Mouse (Mus musculus) heart, embryonic 16.5 days (tissue): ENCODE measurements around the gene Iqcf1. TPM values are rescaled to one million over a fixed set of nuclear protein-coding genes. Genes with fewer than 3 reads are reported as not detected.
"Not testable (repeated sequence)": the region's sequence is repeated elsewhere in the genome, so short reads cannot be mapped to it uniquely, and the experiment has no call there.

Experiments used
- ATAC-seq: fragments of 200-750 bp; cut with Nextera tagmentation; replicated peaks from 2 replicates; pipeline ENCODE4 v1.8.0; 2017; ENCODE audit warnings: moderate number of reproducible peaks; ENCODE audit not compliant: insufficient read depth, low FRiP score; ENCODE audit errors: extremely low read depth
- H3K27ac ChIP-seq: fragments of 300-500 bp; sonication (generic); 2 replicates; pipeline ENCODE4 v1.5.1; 2014; ENCODE audit warnings: mild to moderate bottlenecking, low read length, control low read depth, moderate library complexity
- H3K27me3 ChIP-seq: fragments of 300-500 bp; sonication (generic); 2 replicates; pipeline ENCODE4 v1.6.1; 2014; ENCODE audit warnings: low read length, mixed read lengths; ENCODE audit not compliant: control insufficient read depth, insufficient read depth
- H3K36me3 ChIP-seq: fragments of 300-500 bp; sonication (generic); 2 replicates; pipeline ENCODE4 v1.6.1; 2014; ENCODE audit not compliant: control insufficient read depth, insufficient read depth
- H3K4me1 ChIP-seq: fragments of 300-500 bp; sonication (generic); 2 replicates; pipeline ENCODE4 v1.6.1; 2014; ENCODE audit warnings: low read length, mixed read lengths; ENCODE audit not compliant: control insufficient read depth, insufficient read depth
- H3K4me2 ChIP-seq: fragments of 300-500 bp; sonication (generic); 2 replicates; pipeline ENCODE4 v1.6.1; 2014; ENCODE audit warnings: low read depth, mild to moderate bottlenecking, control low read depth, low read length
- H3K4me3 ChIP-seq: fragments of 300-500 bp; sonication (generic); 2 replicates; pipeline ENCODE4 v1.5.1; 2014; ENCODE audit warnings: mild to moderate bottlenecking, control low read depth, low read length
- H3K9ac ChIP-seq: fragments of 300-500 bp; sonication (generic); 2 replicates; pipeline ENCODE4 v1.6.1; 2014; ENCODE audit warnings: low read length, control low read depth
- H3K9me3 ChIP-seq: fragments of 300-500 bp; sonication (generic); replicated peaks from 2 replicates; pipeline ENCODE4 v1.6.1; 2016; ENCODE audit warnings: low read length; ENCODE audit not compliant: control insufficient read depth
- WGBS: fragments of 180-500 bp; shearing (Covaris S2); extraction: QIAGEN DNeasy Blood & Tissue Kit; methylation state at CpG from one replicate; pipeline ENCODE4 v1.1.7; 2014; 5-methylcytosine and 5-hydroxymethylcytosine counted together
- polyA plus RNA-seq: library from polyadenylated mRNA; unstranded; fragments of >200 nt; fragmentation: Nextera tagmentation; extraction: Ambion mirVana; gene quantifications from 2 replicates; pipeline ENCODE4 v1.2.1, GENCODE M21; 2015

The Iqcf1 gene
- polyA plus RNA-seq, 1 experiment from 2014 or later: not detected

- no peak for ATAC-seq
- no peak overlapping the region for H3K4me2 ChIP-seq
- H3K36me3 ChIP-seq: peaks cover 35% of the 10 kb centered on the region
- H3K4me3 ChIP-seq: no peak overlapping the region
- no peaks in the 10 kb centered on the region; the same call in 1 of the 2 replicates for H3K4me1 ChIP-seq
- H3K9ac ChIP-seq: no peak overlapping the region
- no peak overlapping the region for H3K27ac ChIP-seq
- WGBS: 89% methylated on average over 17 of the region's 17 CpGs
- no peaks in the 10 kb centered on the region for H3K27me3 ChIP-seq
- H3K9me3 ChIP-seq: no peaks in the 10 kb centered on the region
Observed at GRCm38 (mm10) chr9:106483606-106484005, 16.2 kb upstream of the Iqcf1 start.

DNA sequence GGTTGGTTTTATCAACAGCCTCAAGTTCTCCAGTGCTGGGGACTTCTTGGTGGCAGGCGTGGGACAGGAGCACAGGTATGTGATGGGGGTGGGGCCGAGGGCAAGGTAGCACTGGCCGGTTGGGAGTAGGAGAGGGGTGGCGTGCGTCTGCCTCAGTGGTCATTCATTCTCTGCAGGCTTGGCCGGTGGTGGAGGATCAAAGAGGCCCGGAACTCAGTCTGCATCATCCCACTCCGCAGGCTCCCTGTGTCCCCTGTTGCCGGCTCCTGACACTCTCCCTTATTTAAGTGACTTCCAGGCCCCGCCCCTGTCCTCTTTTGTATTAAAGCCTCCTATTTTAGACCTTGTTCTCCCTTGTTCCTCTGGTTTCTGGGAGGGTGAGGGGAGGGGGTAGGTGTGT lies 14.7 kb upstream of the Iqcf1 start:
- Histone ChIP-seq H3K27ac (no peak overlapping the region), H3K4me2 (no peak overlapping the region), H3K36me3 (peaks cover 35% of the 10 kb centered on the region), H3K4me3 (no peak overlapping the region), H3K4me1 (no peaks in the 10 kb centered on the region; the same call in 1 of the 2 replicates), H3K9ac (no peak overlapping the region), H3K9me3 (no peaks in the 10 kb centered on the region), H3K27me3 (no peaks in the 10 kb centered on the region)
- 90% methylated on average over 10 of the region's 10 CpGs for WGBS
- ATAC-seq: no peak

GRCm38 (mm10) chr9:106487602-106488001 lies 12.2 kb upstream of the Iqcf1 start:
- 82% methylated on average over 6 of the region's 6 CpGs for WGBS
- not testable (repeated sequence) for H3K27ac ChIP-seq, H3K9me3 ChIP-seq, H3K9ac ChIP-seq, H3K4me2 ChIP-seq, H3K4me3 ChIP-seq, ATAC-seq, H3K27me3 ChIP-seq, H3K4me1 ChIP-seq
- H3K36me3 ChIP-seq: peaks cover 22% of the 10 kb centered on the region

DNA sequence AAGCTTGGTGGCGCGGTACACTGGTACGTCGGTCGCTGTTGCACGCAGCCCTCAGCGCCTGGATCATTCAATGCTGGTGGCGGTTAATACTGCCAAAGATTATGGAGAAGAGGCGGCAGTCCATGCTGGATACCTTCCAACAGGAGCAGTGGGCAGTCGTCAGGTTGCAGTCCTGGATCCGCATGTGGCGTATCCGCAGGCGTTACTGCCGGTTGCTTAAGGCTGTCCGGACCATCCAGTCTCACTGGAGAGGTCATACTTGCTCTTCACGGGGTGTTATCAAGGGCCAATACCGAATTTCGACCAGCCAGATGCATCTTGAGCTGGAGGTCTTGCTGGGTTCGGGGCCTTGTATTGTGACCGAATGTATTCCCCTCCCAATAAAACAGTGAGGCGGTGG lies 2.1 kb downstream of the Iqcf1 start:
- Histone ChIP-seq H3K4me3 (no peak overlapping the region), H3K36me3 (no peaks in the 10 kb centered on the region), H3K9me3 (no peaks in the 10 kb centered on the region), H3K4me1 (no peaks in the 10 kb centered on the region), H3K4me2 (no peak overlapping the region), H3K27me3 (no peaks in the 10 kb centered on the region), H3K27ac (no peak overlapping the region), H3K9ac (no peak overlapping the region)
- no peak for ATAC-seq
- 82% methylated on average over 22 of the region's 22 CpGs for WGBS

- no peak for ATAC-seq
- H3K4me1 ChIP-seq: no peaks in the 10 kb centered on the region
- H3K36me3 ChIP-seq: no peaks in the 10 kb centered on the region
- H3K4me3 ChIP-seq: no peak overlapping the region
- H3K27me3 ChIP-seq: no peaks in the 10 kb centered on the region
- 71% methylated on average over 6 of the region's 6 CpGs for WGBS
- H3K9ac ChIP-seq: no peak overlapping the region
- no peak overlapping the region for H3K4me2 ChIP-seq
- no peaks in the 10 kb centered on the region for H3K9me3 ChIP-seq
- no peak overlapping the region for H3K27ac ChIP-seq
Observed at GRCm38 (mm10) chr9:106504246-106504645, 4.5 kb downstream of the Iqcf1 start.

GRCm38 (mm10) chr9:106509356-106509755 lies 9.6 kb downstream of the Iqcf1 start:
- Histone ChIP-seq H3K4me1 (peaks cover 10% of the 10 kb centered on the region), H3K9ac (no peak overlapping the region), H3K4me3 (no peak overlapping the region), H3K27me3 (peaks cover 2% of the 10 kb centered on the region), H3K9me3 (no peaks in the 10 kb centered on the region), H3K36me3 (no peaks in the 10 kb centered on the region), H3K4me2 (no peak overlapping the region), H3K27ac (no peak overlapping the region)
- 87% methylated on average over 10 of the region's 10 CpGs for WGBS
- ATAC-seq: no peak

GRCm38 (mm10) chr9:106512729-106513450 lies 13.1 kb downstream of the Iqcf1 start:
- H3K36me3 ChIP-seq: no peaks in the 10 kb centered on the region
- WGBS: 28% methylated on average over 13 of the region's 13 CpGs
- H3K9me3 ChIP-seq: no peaks in the 10 kb centered on the region
- H3K4me2 ChIP-seq: no peak overlapping the region
- no peak for ATAC-seq
- H3K27me3 ChIP-seq: peaks cover 5% of the 10 kb centered on the region
- H3K4me1 ChIP-seq: peaks cover 10% of the 10 kb centered on the region
- H3K9ac ChIP-seq: no peak overlapping the region
- H3K27ac ChIP-seq: no peak overlapping the region
- H3K4me3 ChIP-seq: no peak overlapping the region

- Histone ChIP-seq H3K4me2 (no peak overlapping the region), H3K9me3 (no peaks in the 10 kb centered on the region), H3K27me3 (peaks cover 5% of the 10 kb centered on the region), H3K4me1 (peaks cover 10% of the 10 kb centered on the region), H3K27ac (no peak overlapping the region), H3K36me3 (no peaks in the 10 kb centered on the region), H3K9ac (no peak overlapping the region), H3K4me3 (no peak overlapping the region)
- 72% methylated on average over 6 of the region's 6 CpGs for WGBS
- ATAC-seq: no peak
Observed at GRCm38 (mm10) chr9:106513566-106513965, 13.8 kb downstream of the Iqcf1 start.

- Histone ChIP-seq H3K9me3 (no peaks in the 10 kb centered on the region), H3K36me3 (no peaks in the 10 kb centered on the region), H3K9ac (no peak within 1 kb of the TSS), H3K27me3 (peaks cover 5% of the 10 kb centered on the region), H3K4me2 (no peak within 1 kb of the TSS), H3K4me1 (peaks cover 10% of the 10 kb centered on the region), H3K27ac (no peak within 1 kb of the TSS), H3K4me3 (no peak within 1 kb of the TSS)
- no peak for ATAC-seq
- 86% methylated on average over 4 of the region's 4 CpGs for WGBS
Observed at GRCm38 (mm10) chr9:106514273-106514672, 14.5 kb downstream of the Iqcf1 start, which contains the start of gene Iqcf5. Iqcf5 (plus strand) TSS chr9:106514573.
